Mouse (Mus musculus): ENCODE measurements around the gene Elmsan1.

The Elmsan1 gene

GRCm38 (mm10) chr12:84178652-84179445, 39.8 kb downstream of the Elmsan1 start:
- no peak for DNase-seq (ENCODE audit: low read depth, low spot score)
- Histone ChIP-seq H3K36me3 (ENCODE audit: control insufficient read depth, insufficient read depth, low read length, poor library complexity, severe bottlenecking) (peaks cover 2% of the 10 kb centered on the region; the same call in 1 of the 2 replicates), H3K27me3 (ENCODE audit: control insufficient read depth, insufficient read depth, low read length, poor library complexity, severe bottlenecking) (no peaks in the 10 kb centered on the region)

- Histone ChIP-seq H3K36me3 (ENCODE audit: control insufficient read depth, insufficient read depth, low read length, poor library complexity, severe bottlenecking) (peaks cover 8% of the 10 kb centered on the region; the same call in 1 of the 2 replicates), H3K27me3 (ENCODE audit: control insufficient read depth, insufficient read depth, low read length, poor library complexity, severe bottlenecking) (no peaks in the 10 kb centered on the region)
- DNase-seq (ENCODE audit: low read depth, low spot score): no peak
Measured at GRCm38 (mm10) chr12:84178052-84178451, 40.6 kb downstream of the Elmsan1 start.

GRCm38 (mm10) chr12:84176886-84177765, 41.6 kb downstream of the Elmsan1 start:
- Histone ChIP-seq H3K36me3 (ENCODE audit: control insufficient read depth, insufficient read depth, low read length, poor library complexity, severe bottlenecking) (peaks cover 14% of the 10 kb centered on the region; the same call in 1 of the 2 replicates), H3K27me3 (ENCODE audit: control insufficient read depth, insufficient read depth, low read length, poor library complexity, severe bottlenecking) (no peaks in the 10 kb centered on the region)
- peak; percentile 70 for DNase-seq (ENCODE audit: low read depth, low spot score)

GRCm38 (mm10) chr12:84176126-84176769, 42.4 kb downstream of the Elmsan1 start:
- H3K27me3 ChIP-seq (ENCODE audit: control insufficient read depth, insufficient read depth, low read length, poor library complexity, severe bottlenecking): no peaks in the 10 kb centered on the region
- peaks cover 17% of the 10 kb centered on the region for H3K36me3 ChIP-seq (ENCODE audit: control insufficient read depth, insufficient read depth, low read length, poor library complexity, severe bottlenecking)
- DNase-seq (ENCODE audit: low read depth, low spot score): peak; percentile 75

- peak; percentile 85 for DNase-seq (ENCODE audit: low read depth, low spot score)
- Histone ChIP-seq H3K27me3 (ENCODE audit: control insufficient read depth, insufficient read depth, low read length, poor library complexity, severe bottlenecking) (no peaks in the 10 kb centered on the region), H3K36me3 (ENCODE audit: control insufficient read depth, insufficient read depth, low read length, poor library complexity, severe bottlenecking) (peaks cover 20% of the 10 kb centered on the region)
Measured at GRCm38 (mm10) chr12:84175659-84176061, 43.0 kb downstream of the Elmsan1 start.

GRCm38 (mm10) chr12:84174871-84175270, 43.8 kb downstream of the Elmsan1 start:
- peaks cover 23% of the 10 kb centered on the region for H3K36me3 ChIP-seq (ENCODE audit: control insufficient read depth, insufficient read depth, low read length, poor library complexity, severe bottlenecking)
- no peak for DNase-seq (ENCODE audit: low read depth, low spot score)
- no peaks in the 10 kb centered on the region for H3K27me3 ChIP-seq (ENCODE audit: control insufficient read depth, insufficient read depth, low read length, poor library complexity, severe bottlenecking)

- peak; percentile 19 for DNase-seq (ENCODE audit: low read depth, low spot score)
- Histone ChIP-seq H3K36me3 (ENCODE audit: control insufficient read depth, insufficient read depth, low read length, poor library complexity, severe bottlenecking) (peaks cover 25% of the 10 kb centered on the region), H3K27me3 (ENCODE audit: control insufficient read depth, insufficient read depth, low read length, poor library complexity, severe bottlenecking) (no peaks in the 10 kb centered on the region)
Measured at GRCm38 (mm10) chr12:84174190-84174811, 44.4 kb downstream of the Elmsan1 start.

- no peaks in the 10 kb centered on the region for H3K27me3 ChIP-seq (ENCODE audit: control insufficient read depth, insufficient read depth, low read length, poor library complexity, severe bottlenecking)
Measured at GRCm38 (mm10) chr12:84173309-84173915, 45.3 kb downstream of the Elmsan1 start.

GRCm38 (mm10) chr12:84172862-84173261, 45.8 kb downstream of the Elmsan1 start:
- Histone ChIP-seq H3K27me3 (ENCODE audit: control insufficient read depth, insufficient read depth, low read length, poor library complexity, severe bottlenecking) (no peaks in the 10 kb centered on the region), H3K36me3 (ENCODE audit: control insufficient read depth, insufficient read depth, low read length, poor library complexity, severe bottlenecking) (peaks cover 28% of the 10 kb centered on the region)
- DNase-seq (ENCODE audit: low read depth, low spot score): no peak

More at GRCm38 (mm10) chr12:84173309-84173915, 45.3 kb downstream of the Elmsan1 start:
- DNase-seq (ENCODE audit: low read depth, low spot score): no peak
- H3K36me3 ChIP-seq (ENCODE audit: control insufficient read depth, insufficient read depth, low read length, poor library complexity, severe bottlenecking): peaks cover 26% of the 10 kb centered on the region

- peaks cover 29% of the 10 kb centered on the region for H3K36me3 ChIP-seq (ENCODE audit: control insufficient read depth, insufficient read depth, low read length, poor library complexity, severe bottlenecking)
- no peaks in the 10 kb centered on the region for H3K27me3 ChIP-seq (ENCODE audit: control insufficient read depth, insufficient read depth, low read length, poor library complexity, severe bottlenecking)
- DNase-seq (ENCODE audit: low read depth, low spot score): no peak
Measured at GRCm38 (mm10) chr12:84172216-84172615, 46.5 kb downstream of the Elmsan1 start.

GRCm38 (mm10) chr12:84170610-84171009, 48.1 kb downstream of the Elmsan1 start:
- DNase-seq (ENCODE audit: low read depth, low spot score): no peak
- Histone ChIP-seq H3K36me3 (ENCODE audit: control insufficient read depth, insufficient read depth, low read length, poor library complexity, severe bottlenecking) (peaks cover 30% of the 10 kb centered on the region), H3K27me3 (ENCODE audit: control insufficient read depth, insufficient read depth, low read length, poor library complexity, severe bottlenecking) (no peaks in the 10 kb centered on the region)

- no peaks in the 10 kb centered on the region for H3K27me3 ChIP-seq (ENCODE audit: control insufficient read depth, insufficient read depth, low read length, poor library complexity, severe bottlenecking)
- peaks cover 25% of the 10 kb centered on the region for H3K36me3 ChIP-seq (ENCODE audit: control insufficient read depth, insufficient read depth, low read length, poor library complexity, severe bottlenecking)
- no peak for DNase-seq (ENCODE audit: low read depth, low spot score)
Measured at GRCm38 (mm10) chr12:84165631-84166373, 52.9 kb downstream of the Elmsan1 start.

GRCm38 (mm10) chr12:84163586-84164110, 55.0 kb downstream of the Elmsan1 start:
- peaks cover 32% of the 10 kb centered on the region for H3K36me3 ChIP-seq (ENCODE audit: control insufficient read depth, insufficient read depth, low read length, poor library complexity, severe bottlenecking)
- no peaks in the 10 kb centered on the region for H3K27me3 ChIP-seq (ENCODE audit: control insufficient read depth, insufficient read depth, low read length, poor library complexity, severe bottlenecking)
- no peak for DNase-seq (ENCODE audit: low read depth, low spot score)

All from splenic B cell, adult 2 months (primary cell).